Mouse (Mus musculus) left cerebral cortex, postnatal 14 days (tissue): ENCODE results near the gene Ly6g6f. TPM values are rescaled to one million over a fixed set of nuclear protein-coding genes. Genes with fewer than 3 reads are reported as not detected.
"Not testable (repeated sequence)": the region's sequence is repeated elsewhere in the genome, so short reads cannot be mapped to it uniquely, and the experiment has no call there.

Experiments
- DNase-seq, 2 experiments: peaks; one replicate each; pipeline ENCODE4 v3.0.0; 2021 to 2022; ENCODE audit warnings: low spot score in 2 of 2, mixed read lengths in 1 of 2
- intact Hi-C: fragments of 180-260 bp; cut with DNase I; formaldehyde crosslinking; loops from one replicate; pipeline ENCODE4 v1.15.1; 2025
- total RNA-seq, 2 experiments: library from RNA; stranded (reverse); gene quantifications; 2 replicates each; pipeline ENCODE4 v1.2.3; 2021

The Ly6g6f gene
- total RNA-seq, 2 experiments from 2014 or later: not detected

- DNase-seq: no peak
- intact Hi-C loops: no loop called here
Observed at GRCm38 (mm10) chr17:35044904-35045806, 40.3 kb downstream of the Ly6g6f start.

DNA sequence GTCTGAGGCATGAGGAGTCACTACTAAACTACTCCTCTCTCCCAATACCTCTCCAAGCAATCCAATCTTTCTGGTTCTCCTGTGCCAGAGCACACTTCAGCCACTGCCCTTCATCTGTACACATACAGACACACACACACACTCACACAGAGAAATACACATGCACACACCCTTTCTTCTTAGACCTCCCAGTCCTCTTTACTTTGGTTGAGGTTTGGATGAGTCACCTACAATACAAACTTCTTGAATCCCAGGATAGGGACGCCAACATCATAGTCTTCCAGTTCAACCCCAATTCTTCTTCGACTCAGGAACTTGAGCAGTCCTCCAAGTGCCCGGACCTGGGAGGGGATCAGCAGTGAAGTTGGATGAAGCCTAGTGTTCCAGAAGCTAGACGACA, 41.6 kb downstream of the Ly6g6f start:
- intact Hi-C loops: no loop called here
- no peak for DNase-seq

- intact Hi-C loops: no loop called here
- peak in 1 of 2 experiments; percentile 60 for DNase-seq
Observed at GRCm38 (mm10) chr17:35039121-35039873, 46.1 kb downstream of the Ly6g6f start.

DNA sequence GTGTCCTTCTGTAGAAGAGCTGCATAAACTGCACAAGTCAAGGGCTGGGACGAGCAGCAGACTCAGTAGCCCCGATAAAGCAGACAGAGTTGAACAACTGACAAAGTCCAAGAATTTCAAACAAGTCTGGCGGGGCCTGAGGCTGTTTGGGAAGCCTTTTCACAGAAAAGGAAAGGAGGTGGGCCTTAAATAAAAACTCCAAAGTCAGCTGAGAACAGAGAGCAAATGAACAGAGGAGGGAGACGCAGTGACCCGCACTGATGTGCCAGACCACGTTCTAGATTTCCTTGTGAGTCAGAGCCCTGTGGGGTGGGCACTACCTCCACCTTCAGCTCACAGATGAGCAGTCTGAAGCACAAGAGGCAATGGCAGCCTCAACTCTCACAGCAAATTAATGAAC, 50.5 kb downstream of the Ly6g6f start:
- intact Hi-C loops: no loop called here
- DNase-seq: no peak

- DNase-seq, intact Hi-C loops: not testable (repeated sequence)
Observed at GRCm38 (mm10) chr17:35033703-35034102, 51.7 kb downstream of the Ly6g6f start.

DNA sequence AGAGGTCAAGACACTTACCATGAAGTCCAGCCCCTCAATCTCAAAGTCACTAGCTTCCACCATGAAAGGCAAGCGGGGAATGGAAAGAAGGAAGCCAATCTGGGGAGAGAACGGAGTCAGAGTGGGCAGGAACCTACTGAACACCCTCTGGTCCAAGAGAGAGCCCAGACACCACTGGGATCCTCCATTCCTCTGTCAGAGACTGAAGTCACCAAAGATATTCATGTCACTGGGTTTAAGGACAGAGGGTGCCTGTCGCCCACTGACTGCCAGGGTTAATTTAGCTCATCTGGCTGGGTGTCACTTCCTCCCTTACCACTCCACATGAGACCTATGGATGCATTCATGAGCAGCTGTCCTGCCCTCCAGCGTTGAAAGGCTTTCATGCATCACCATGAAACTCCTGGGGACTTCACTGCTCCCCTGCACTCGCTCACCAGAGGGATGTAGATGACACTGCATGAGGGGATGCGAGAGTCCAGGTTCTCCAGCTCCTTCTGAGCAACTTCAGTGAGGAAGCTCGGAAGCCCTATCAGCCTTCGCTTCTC, 53.0 kb downstream of the Ly6g6f start:
- DNase-seq: no peak
- intact Hi-C loops: no loop called here

DNA sequence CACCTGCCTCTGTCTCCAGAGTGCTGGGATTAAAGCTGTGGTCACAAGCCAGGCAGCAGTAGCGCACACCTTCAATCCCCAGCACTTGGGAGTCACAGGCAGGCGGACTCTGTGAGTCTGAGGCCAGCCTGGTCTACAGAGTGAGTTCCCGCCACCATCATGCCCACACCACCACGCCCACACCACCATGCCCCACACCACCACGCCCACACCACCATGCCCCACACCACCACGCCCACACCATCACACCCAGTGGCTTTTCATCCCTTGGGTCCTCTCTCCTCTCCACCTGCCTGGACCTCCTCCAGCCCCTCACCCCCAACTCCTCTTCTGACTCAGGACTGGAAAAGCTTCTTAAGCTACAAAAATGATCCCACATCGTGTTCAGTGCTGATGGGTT, 53.5 kb downstream of the Ly6g6f start:
- intact Hi-C loops: no loop called here
- DNase-seq: no peak

- intact Hi-C loops: no loop called here
- DNase-seq: no peak
Observed at GRCm38 (mm10) chr17:35031272-35031671, 54.1 kb downstream of the Ly6g6f start.

Other genes starting within 250 kb of the Ly6g6f start
- gene Stk19, start 248.7 kb downstream of the Ly6g6f start, total RNA-seq: 10 to 100 TPM; 58.2 to 59.3 TPM
- 10 to 100 TPM; 33.5 to 35.8 TPM for gene Dxo, start 248.6 kb downstream of the Ly6g6f start, total RNA-seq
- 10 to 100 TPM; 68.5 to 73.1 TPM for gene Skiv2l, start 235.4 kb downstream of the Ly6g6f start, total RNA-seq
- 10 to 100 TPM; 29.1 to 30.5 TPM for gene Nelfe, start 235.2 kb downstream of the Ly6g6f start, total RNA-seq
- gene Cfb, start 223.1 kb downstream of the Ly6g6f start, total RNA-seq: under 1 TPM in 1 of 2 experiments, not detected in 1; 0.20 TPM
- gene Zbtb12, start 206.1 kb downstream of the Ly6g6f start, total RNA-seq: 1 to 10 TPM; 5.0 to 5.1 TPM
- under 1 TPM in 1 of 2 experiments, not detected in 1; 0.26 TPM for gene Gm20547, start 203.6 kb downstream of the Ly6g6f start, total RNA-seq
- gene C2, start 187.3 kb downstream of the Ly6g6f start, total RNA-seq: 1 to 10 TPM; 2.5 to 2.9 TPM
- 100 to 1,000 TPM; 166 to 171 TPM for gene Ehmt2, start 187.1 kb downstream of the Ly6g6f start, total RNA-seq
- under 1 TPM; 0.38 to 0.40 TPM for gene Slc44a4, start 171.1 kb downstream of the Ly6g6f start, total RNA-seq
- gene Neu1, start 154.4 kb downstream of the Ly6g6f start, total RNA-seq: 10 to 100 TPM; 32.1 to 32.8 TPM
- 1 to 10 TPM; 3.3 to 3.5 TPM for gene Hspa1b, start 126.4 kb downstream of the Ly6g6f start, total RNA-seq
- not detected for gene Gm20481, start 115.7 kb downstream of the Ly6g6f start, total RNA-seq
- gene Hspa1a, start 113.5 kb downstream of the Ly6g6f start, total RNA-seq: 1 to 10 TPM; 5.5 to 6.7 TPM
- under 1 TPM; 0.15 TPM for gene Hspa1l, start 112.9 kb downstream of the Ly6g6f start, total RNA-seq
- 10 to 100 TPM; 19.9 to 25.7 TPM for gene Lsm2, start 103.7 kb downstream of the Ly6g6f start, total RNA-seq
- 10 to 100 TPM; 43.1 to 48.6 TPM for gene Vars, start 84.6 kb downstream of the Ly6g6f start, total RNA-seq
- gene Vwa7, start 69.0 kb downstream of the Ly6g6f start, total RNA-seq: under 1 TPM; 0.17 to 0.24 TPM
- gene Sapcd1, start 57.6 kb downstream of the Ly6g6f start, total RNA-seq: under 1 TPM in 1 of 2 experiments, not detected in 1; 0.92 TPM
- under 1 TPM; 0.59 to 0.75 TPM for gene Msh5, start 38.9 kb downstream of the Ly6g6f start, total RNA-seq
- gene Clic1, start 35.6 kb downstream of the Ly6g6f start, total RNA-seq: 10 to 100 TPM; 10.1 to 13.8 TPM
- 10 to 100 TPM; 16.9 to 19.4 TPM for gene Ddah2, start 26.6 kb downstream of the Ly6g6f start, total RNA-seq
- gene Ly6g6c, start 20.2 kb downstream of the Ly6g6f start, total RNA-seq: not detected
- gene Mpig6b, start 19.4 kb downstream of the Ly6g6f start, total RNA-seq: not detected
- gene Ly6g6e, start 8.7 kb downstream of the Ly6g6f start, total RNA-seq: 1 to 10 TPM; 2.4 to 2.9 TPM
- gene Ly6g6d, start 7.5 kb downstream of the Ly6g6f start, total RNA-seq: 1 to 10 TPM in 1 of 2 experiments, not detected in 1; 1.2 TPM
- gene Abhd16a, start 3.7 kb upstream of the Ly6g6f start, total RNA-seq: 100 to 1,000 TPM; 101 to 113 TPM
- gene Ly6g5c, start 22.7 kb upstream of the Ly6g6f start, total RNA-seq: not detected
- under 1 TPM in 1 of 2 experiments, not detected in 1; 0.59 TPM for gene Ly6g5b, start 29.8 kb upstream of the Ly6g6f start, total RNA-seq
- 10 to 100 TPM; 13.2 to 13.8 TPM for gene Gpank1, start 35.8 kb upstream of the Ly6g6f start, total RNA-seq
- 100 to 1,000 TPM; 195 to 225 TPM for gene Csnk2b, start 36.4 kb upstream of the Ly6g6f start, total RNA-seq
- 10 to 100 TPM; 24.6 TPM for gene D17H6S53E, start 40.8 kb upstream of the Ly6g6f start, total RNA-seq
- gene Apom, start 46.4 kb upstream of the Ly6g6f start, total RNA-seq: not detected
- 100 to 1,000 TPM; 285 to 306 TPM for gene Bag6, start 49.6 kb upstream of the Ly6g6f start, total RNA-seq
- gene Prrc2a, start 79.3 kb upstream of the Ly6g6f start, total RNA-seq: 100 to 1,000 TPM; 272 to 274 TPM
- 10 to 100 TPM; 10.6 to 12.3 TPM for gene Aif1, start 90.5 kb upstream of the Ly6g6f start, total RNA-seq
- 1 to 10 TPM; 5.8 to 7.8 TPM for gene Lst1, start 102.8 kb upstream of the Ly6g6f start, total RNA-seq
- 1 to 10 TPM in 1 of 2 experiments, under 1 TPM in 1; 0.55 to 1.0 TPM for gene Ltb, start 108.8 kb upstream of the Ly6g6f start, total RNA-seq
- not detected for gene Tnf, start 116.4 kb upstream of the Ly6g6f start, total RNA-seq
- gene Lta, start 119.7 kb upstream of the Ly6g6f start, total RNA-seq: under 1 TPM; 0.42 to 0.72 TPM
- not detected for gene Gm16181, start 135.2 kb upstream of the Ly6g6f start, total RNA-seq
- 100 to 1,000 TPM; 454 to 455 TPM for gene Atp6v1g2, start 148.1 kb upstream of the Ly6g6f start, total RNA-seq
- 10 to 100 TPM; 12.2 to 14.3 TPM for gene Nfkbil1, start 150.2 kb upstream of the Ly6g6f start, total RNA-seq
- 100 to 1,000 TPM; 221 to 230 TPM for gene Ddx39b, start 156.1 kb upstream of the Ly6g6f start, total RNA-seq
- 10 to 100 TPM; 18.1 to 18.5 TPM for gene H2-D1, start 177.1 kb upstream of the Ly6g6f start, total RNA-seq
- gene H2-Q1, start 234.8 kb upstream of the Ly6g6f start, total RNA-seq: under 1 TPM; 0.48 to 0.74 TPM